Mouse (Mus musculus) limb, embryonic 10.5 days (tissue): ENCODE measurements around the gene Gm20708. TPM values are rescaled to one million over a fixed set of nuclear protein-coding genes. Genes with fewer than 3 reads are reported as not detected.

Experiments
- DNase-seq: peaks from one replicate; pipeline ENCODE4 v3.0.0-alpha.2; 2017; ENCODE audit warnings: low spot score
- H3K27ac ChIP-seq: fragments of 300-500 bp; sonication (generic); 2 replicates; pipeline ENCODE4 v1.5.1; 2016; ENCODE audit warnings: mild to moderate bottlenecking
- H3K27me3 ChIP-seq: fragments of 300-500 bp; sonication (generic); 2 replicates; pipeline ENCODE4 v1.6.1; 2016; ENCODE audit warnings: low read depth, mild to moderate bottlenecking; ENCODE audit not compliant: poor library complexity, severe bottlenecking
- H3K36me3 ChIP-seq: fragments of 300-500 bp; sonication (generic); 2 replicates; pipeline ENCODE4 v1.6.1; 2016; ENCODE audit warnings: mild to moderate bottlenecking, moderate library complexity
- H3K4me1 ChIP-seq: fragments of 300-500 bp; sonication (generic); 2 replicates; pipeline ENCODE4 v1.6.1; 2016
- H3K4me3 ChIP-seq: fragments of 300-500 bp; sonication (generic); 2 replicates; pipeline ENCODE4 v1.5.1; 2016; ENCODE audit warnings: mild to moderate bottlenecking, moderate library complexity
- H3K9me3 ChIP-seq: fragments of 300-500 bp; sonication (generic); replicated peaks from 2 replicates; pipeline ENCODE4 v1.6.1; 2016; ENCODE audit warnings: mild to moderate bottlenecking
- WGBS: fragments of 180-500 bp; shearing (Covaris S2); methylation state at CpG from one replicate; pipeline ENCODE4 v1.1.7; 2016; 5-methylcytosine and 5-hydroxymethylcytosine counted together
- polyA plus RNA-seq: library from polyadenylated mRNA; unstranded; fragments of >200 nt; fragmentation: Nextera tagmentation; extraction: Ambion mirVana; gene quantifications from 2 replicates; pipeline ENCODE4 v1.2.1, GENCODE M21; 2016

The Gm20708 gene
- polyA plus RNA-seq, 1 experiment from 2014 or later, result 0.23 TPM

DNA sequence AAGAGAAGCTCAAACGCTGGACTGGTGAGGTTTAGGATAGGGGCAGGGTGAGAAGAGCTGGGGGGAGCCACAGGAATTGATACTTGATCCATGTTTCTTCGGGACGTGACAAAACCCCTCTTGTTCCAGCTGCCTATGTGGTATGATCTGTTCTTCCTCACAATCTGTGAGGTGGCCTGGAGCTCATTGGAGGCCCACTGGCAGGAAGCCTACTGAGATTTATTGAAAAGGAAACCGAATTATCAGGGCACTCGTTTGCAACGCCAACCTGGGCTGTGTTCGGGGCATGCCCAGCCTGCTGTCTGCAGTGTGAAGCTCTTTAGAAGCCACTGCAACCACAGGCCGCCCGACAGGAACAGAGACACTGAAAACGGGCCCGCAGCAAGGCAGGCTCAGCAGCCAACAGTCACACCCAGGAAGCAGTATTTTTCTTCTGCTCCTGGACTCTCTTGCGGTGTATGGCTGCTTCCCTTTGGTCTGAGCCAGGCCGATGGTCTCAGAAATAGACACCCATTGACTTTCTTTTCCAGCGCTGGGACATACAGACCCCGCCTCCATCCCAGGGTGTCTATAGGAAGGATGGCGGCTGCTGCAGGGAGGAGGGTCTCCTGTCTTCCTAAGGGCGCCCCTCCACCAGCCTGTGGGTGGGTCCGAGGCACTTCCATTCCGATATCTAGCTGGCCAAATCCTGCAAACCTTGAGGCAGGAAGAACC is 39.0 kb downstream of the Gm20708 start:
- H3K9me3 ChIP-seq, result no peaks in the 10 kb centered on the region
- WGBS, result 9% methylated on average over 19 of the region's 19 CpGs
- H3K36me3 ChIP-seq, result peaks cover 31% of the 10 kb centered on the region
- H3K27ac ChIP-seq, result peak overlapping the region; percentile 93
- peaks cover 30% of the 10 kb centered on the region for H3K4me1 ChIP-seq
- no peaks in the 10 kb centered on the region for H3K27me3 ChIP-seq
- peak overlapping the region; percentile 89 for H3K4me3 ChIP-seq
- DNase-seq, result peak; percentile 62

DNA sequence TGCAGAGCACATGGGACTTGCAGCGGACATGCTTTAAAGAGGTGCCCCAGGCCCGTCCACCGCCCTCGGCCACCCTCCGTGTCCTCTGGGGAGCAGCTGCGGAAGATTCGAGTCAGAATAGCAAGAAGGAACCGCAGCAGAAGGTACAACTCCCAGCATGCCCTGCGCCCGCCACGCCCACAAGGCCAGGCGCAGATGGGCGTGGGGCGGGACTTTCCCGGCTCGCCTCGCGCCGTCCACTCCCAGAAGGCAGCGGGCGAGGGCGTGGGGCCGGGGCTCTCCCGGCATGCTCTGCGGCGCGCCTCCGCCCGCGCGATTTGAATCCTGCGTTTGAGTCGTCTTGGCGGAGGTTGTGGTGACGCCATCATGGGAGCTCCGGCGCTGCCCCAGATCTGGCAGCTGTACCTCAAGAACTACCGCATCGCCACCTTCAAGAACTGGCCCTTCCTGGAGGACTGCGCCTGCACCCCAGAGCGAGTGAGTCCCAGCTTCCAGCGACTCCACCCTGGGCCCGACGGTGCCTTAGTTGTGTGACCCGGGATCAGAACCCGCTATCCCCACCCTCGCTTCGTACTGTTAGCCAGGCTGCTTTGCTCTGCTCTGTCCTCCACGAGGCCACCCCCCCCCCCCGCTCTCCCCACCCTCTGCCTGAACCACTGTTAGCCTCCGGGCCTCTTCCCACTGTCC is 39.7 kb downstream of the Gm20708 start, which contains the start of gene Birc5:
Gene Birc5, plus strand, starts transcription at position 267 of the 687 bp plus-strand sequence.
- H3K27me3 ChIP-seq, result no peaks in the 10 kb centered on the region
- DNase-seq, result peak; percentile 99
- under 1% methylated on average over 51 of the region's 51 CpGs for WGBS

DNA sequence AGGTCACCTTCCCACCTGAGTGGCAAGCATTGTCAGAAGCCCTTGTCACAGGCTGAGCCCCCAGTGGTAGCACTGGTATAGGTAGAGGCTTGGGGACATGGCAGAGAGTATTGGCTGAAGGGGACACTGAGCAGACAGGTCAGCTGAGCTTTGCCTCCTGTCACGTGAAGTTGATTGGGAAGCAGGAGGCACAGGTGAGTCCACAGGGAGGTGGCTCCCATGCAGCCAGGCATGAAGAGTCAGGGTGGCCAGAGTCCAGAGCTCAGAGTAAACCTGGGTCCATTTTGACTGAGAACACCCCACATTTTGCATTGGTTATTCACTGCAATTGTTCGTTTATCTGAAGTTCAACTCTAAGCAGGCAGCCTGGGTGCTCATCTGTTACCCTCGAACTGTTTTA is 43.4 kb downstream of the Gm20708 start:
- no peak for DNase-seq
- Histone ChIP-seq H3K4me3 (no peak overlapping the region), H3K9me3 (no peaks in the 10 kb centered on the region), H3K36me3 (peaks cover 73% of the 10 kb centered on the region), H3K27ac (no peak overlapping the region), H3K4me1 (peaks cover 25% of the 10 kb centered on the region), H3K27me3 (no peaks in the 10 kb centered on the region)
- 95% methylated on average over 3 of the region's 3 CpGs for WGBS

More for the DNA sequence above, 39.7 kb downstream of the Gm20708 start, which contains the start of gene Birc5:
- H3K36me3 ChIP-seq, result peaks cover 38% of the 10 kb centered on the region
- H3K27ac ChIP-seq, result peak within 1 kb of the TSS; percentile 93
- H3K9me3 ChIP-seq, result no peaks in the 10 kb centered on the region
- peak within 1 kb of the TSS; percentile 89 for H3K4me3 ChIP-seq
- peaks cover 30% of the 10 kb centered on the region for H3K4me1 ChIP-seq

DNA sequence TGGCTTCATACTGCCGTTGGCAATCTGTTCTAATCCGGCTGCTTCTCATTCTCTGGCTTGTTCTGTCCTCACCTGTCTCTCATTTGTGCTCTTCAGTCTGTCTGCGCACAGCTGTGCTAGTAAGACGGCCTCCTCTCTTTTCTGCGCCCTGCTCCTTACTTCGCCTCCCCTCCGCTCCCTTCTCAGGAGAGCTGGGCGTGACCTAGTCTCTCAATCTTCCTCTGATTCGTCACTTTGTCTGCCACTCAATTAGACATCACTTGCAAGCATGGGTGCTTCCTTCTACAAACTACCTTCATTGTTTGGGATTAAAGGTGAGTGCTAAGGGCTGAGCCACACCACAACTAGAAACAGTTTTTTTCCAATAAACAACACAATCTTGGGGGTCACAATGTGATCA is 44.8 kb downstream of the Gm20708 start:
- DNase-seq, result no peak
- Histone ChIP-seq H3K27me3 (peaks cover 13% of the 10 kb centered on the region), H3K9me3 (no peaks in the 10 kb centered on the region), H3K4me1 (peaks cover 17% of the 10 kb centered on the region), H3K4me3 (no peak overlapping the region), H3K36me3 (peaks cover 80% of the 10 kb centered on the region), H3K27ac (no peak overlapping the region)
- WGBS, result 90% methylated on average over 9 of the region's 9 CpGs

DNA sequence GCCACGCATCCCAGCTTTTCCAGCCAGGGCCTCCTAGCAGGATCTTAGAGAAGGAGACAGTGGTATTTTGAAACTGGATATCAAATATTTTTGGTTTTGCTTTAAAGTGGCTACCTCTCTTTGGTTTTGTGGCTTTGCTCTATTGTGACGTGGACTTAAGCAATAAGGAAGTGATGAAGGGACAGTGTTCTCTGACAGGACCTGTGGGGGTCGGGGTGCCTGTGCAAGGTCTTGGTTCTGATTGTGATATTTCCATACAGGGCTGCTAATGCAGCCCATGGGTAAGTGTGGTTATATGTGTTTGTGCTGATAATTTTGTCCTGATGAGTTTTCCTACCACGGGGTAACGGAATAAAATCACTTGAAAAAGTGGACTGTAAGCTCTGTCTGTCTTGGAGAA is 45.9 kb downstream of the Gm20708 start:
- Histone ChIP-seq H3K4me3 (no peak overlapping the region), H3K27me3 (peaks cover 24% of the 10 kb centered on the region), H3K4me1 (peaks cover 17% of the 10 kb centered on the region), H3K9me3 (no peaks in the 10 kb centered on the region), H3K36me3 (peaks cover 79% of the 10 kb centered on the region), H3K27ac (no peak overlapping the region)
- WGBS, result 95% methylated on average over 5 of the region's 5 CpGs
- DNase-seq, result no peak

DNA sequence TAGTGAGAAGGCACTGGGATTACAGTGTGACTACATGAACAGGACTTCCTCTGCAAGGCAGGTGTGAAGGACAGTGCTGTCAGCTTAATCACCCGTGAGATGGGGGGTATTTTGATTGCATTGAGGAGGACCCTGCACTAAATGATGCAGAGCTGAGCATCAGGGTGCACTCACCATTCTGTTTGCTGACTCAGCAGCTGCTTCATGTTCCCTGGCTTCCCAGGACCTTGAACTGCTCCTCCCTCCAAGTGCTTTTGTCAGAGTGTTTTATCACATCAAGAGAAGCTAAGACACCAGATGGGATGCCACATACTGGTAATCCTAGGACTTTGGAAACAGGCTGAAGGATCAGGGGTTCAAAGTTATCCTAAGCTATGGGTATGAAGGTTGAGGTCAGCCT is 46.5 kb downstream of the Gm20708 start:
- DNase-seq, result no peak
- Histone ChIP-seq H3K4me3 (no peak overlapping the region), H3K27me3 (peaks cover 30% of the 10 kb centered on the region), H3K36me3 (peaks cover 73% of the 10 kb centered on the region), H3K27ac (no peak overlapping the region), H3K4me1 (peaks cover 20% of the 10 kb centered on the region), H3K9me3 (no peaks in the 10 kb centered on the region)
- 86% methylated on average over 1 of the region's 1 CpGs for WGBS

DNA sequence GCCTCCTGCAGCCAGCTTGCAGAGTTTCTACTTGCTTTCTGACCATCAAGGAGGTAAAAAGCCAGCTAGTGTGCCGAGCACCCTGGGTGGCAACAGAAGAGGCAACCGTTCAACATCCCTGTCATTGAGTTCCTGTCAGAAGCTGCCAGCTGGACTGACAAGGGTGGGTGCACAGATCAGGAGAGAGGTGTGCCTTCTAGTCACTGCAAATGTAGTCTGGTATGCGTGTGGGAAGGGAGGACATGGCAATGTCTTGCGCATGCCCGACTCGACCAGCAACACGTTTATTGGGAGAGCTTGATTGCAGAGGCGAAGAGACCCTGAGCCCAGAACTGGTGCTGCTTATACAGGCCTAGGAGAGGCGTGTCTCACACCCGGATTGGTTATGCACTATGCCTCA is 48.0 kb downstream of the Gm20708 start:
- DNase-seq, result no peak
- Histone ChIP-seq H3K36me3 (peaks cover 58% of the 10 kb centered on the region), H3K4me3 (no peak overlapping the region), H3K4me1 (peaks cover 17% of the 10 kb centered on the region), H3K27ac (no peak overlapping the region), H3K9me3 (no peaks in the 10 kb centered on the region), H3K27me3 (peaks cover 45% of the 10 kb centered on the region)
- 96% methylated on average over 10 of the region's 10 CpGs for WGBS

DNA sequence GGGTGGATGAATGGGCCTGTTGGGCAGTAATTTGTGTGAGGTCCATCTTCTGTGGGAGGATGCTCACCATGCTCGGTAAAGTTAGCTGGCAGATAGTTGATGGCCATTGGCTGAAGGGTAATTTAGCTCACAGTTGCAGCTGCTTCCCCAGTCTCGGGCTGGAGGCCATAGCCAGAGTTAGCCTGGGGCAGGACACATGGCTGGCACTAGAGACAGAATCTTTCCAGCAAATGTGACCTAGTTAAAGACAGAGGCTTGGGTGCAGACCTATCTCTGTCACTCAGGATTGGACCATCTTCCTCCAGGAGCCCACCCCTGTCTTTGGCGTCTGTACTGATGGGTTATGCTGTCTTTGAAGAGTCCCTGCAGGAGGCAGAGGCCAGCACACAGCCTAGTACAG is 48.9 kb downstream of the Gm20708 start:
- WGBS, result 57% methylated on average over 3 of the region's 3 CpGs
- Histone ChIP-seq H3K4me3 (no peak overlapping the region), H3K36me3 (peaks cover 49% of the 10 kb centered on the region), H3K4me1 (peaks cover 25% of the 10 kb centered on the region), H3K27me3 (peaks cover 54% of the 10 kb centered on the region), H3K9me3 (no peaks in the 10 kb centered on the region), H3K27ac (no peak overlapping the region)
- DNase-seq, result no peak

DNA sequence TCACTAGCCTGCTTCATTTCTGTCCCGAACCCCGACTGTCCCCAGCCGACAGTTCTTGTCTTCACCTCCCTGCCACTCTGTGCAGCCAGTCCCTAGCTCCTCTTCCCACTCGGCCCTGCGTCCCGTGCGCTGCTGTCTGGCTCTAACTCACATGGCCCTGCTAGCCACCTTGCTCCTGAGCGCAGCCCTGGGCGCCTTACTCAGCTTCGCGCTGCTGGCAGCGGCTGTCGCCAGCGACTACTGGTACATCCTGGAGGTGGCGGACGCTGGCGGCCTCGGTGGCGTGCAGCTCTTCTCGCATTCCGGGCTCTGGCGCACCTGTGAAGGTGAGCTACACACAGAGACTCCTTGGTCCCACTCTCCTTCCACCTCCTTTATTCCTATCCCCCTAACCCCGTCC is 51.1 kb downstream of the Gm20708 start, which contains the start of gene Tmem235:
Gene Tmem235, plus strand, starts transcription at position 152 of the 400 bp plus-strand sequence.
- no peaks in the 10 kb centered on the region for H3K9me3 ChIP-seq
- WGBS, result 4% methylated on average over 23 of the region's 23 CpGs
- peaks cover 64% of the 10 kb centered on the region for H3K27me3 ChIP-seq
- H3K36me3 ChIP-seq, result peaks cover 29% of the 10 kb centered on the region
- no peak within 1 kb of the TSS for H3K27ac ChIP-seq
- peak within 1 kb of the TSS; percentile 16; the same call in 1 of the 2 replicates for H3K4me3 ChIP-seq
- H3K4me1 ChIP-seq, result peaks cover 39% of the 10 kb centered on the region
- DNase-seq, result no peak

DNA sequence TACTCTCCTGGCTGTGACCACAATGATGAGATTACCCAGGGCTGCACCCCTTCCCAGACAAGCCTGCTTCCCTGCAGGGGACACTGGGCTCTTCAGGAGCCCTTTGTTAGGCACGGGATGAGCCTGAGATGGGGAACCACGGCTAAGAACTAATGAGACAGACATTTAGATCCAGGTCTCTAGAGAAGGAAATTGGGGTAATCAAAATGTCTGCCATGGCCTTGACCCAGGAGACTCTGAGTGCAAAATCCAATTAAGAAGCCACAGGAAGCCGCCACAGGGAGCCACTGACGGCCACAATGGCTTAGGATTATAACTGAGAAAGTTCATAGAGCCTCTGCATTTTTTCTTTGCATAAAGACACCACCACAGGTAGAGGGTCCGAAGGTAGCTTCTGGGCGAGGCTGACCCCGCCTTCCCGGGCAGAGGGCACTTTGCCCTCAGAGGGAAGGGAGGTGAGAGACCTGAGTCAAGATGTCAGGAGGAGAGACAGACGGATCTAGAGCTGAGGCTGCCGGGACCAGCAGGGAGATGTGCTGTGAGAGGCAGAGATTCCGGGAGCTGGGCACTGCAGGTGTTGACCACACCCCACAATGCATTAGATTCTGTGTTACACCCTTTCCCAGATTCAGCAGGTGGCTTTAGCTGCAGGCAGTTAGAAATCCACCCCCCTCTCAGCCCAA is 53.8 kb downstream of the Gm20708 start:
- Histone ChIP-seq H3K36me3 (peaks cover 3% of the 10 kb centered on the region; the same call in 1 of the 2 replicates), H3K27me3 (peaks cover 76% of the 10 kb centered on the region), H3K4me3 (no peak overlapping the region), H3K27ac (no peak overlapping the region), H3K9me3 (no peaks in the 10 kb centered on the region), H3K4me1 (peaks cover 39% of the 10 kb centered on the region)
- DNase-seq, result no peak
- 36% methylated on average over 11 of the region's 11 CpGs for WGBS

DNA sequence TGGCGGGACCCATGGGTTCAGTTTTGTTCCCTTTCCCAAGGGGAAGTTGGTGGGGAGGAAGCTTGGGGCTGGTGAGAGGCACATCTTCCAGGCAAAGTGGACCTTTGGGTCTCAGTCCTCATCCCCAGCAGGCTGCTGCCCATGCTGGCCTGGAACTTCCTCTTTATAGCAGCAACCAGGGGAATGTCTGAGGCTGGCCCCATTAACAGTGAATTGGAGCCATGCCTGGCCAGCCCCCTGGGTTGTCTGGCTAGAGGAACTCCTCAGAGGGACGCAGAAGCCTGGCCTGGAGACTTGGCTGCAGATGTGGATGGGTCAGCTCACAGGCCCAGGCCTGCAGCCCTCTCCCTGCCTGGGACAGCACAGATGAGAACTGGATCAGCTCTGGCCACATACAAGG is 55.3 kb downstream of the Gm20708 start:
- no peaks in the 10 kb centered on the region for H3K9me3 ChIP-seq
- H3K4me3 ChIP-seq, result no peak overlapping the region
- peaks cover 37% of the 10 kb centered on the region for H3K4me1 ChIP-seq
- peaks cover 66% of the 10 kb centered on the region for H3K27me3 ChIP-seq
- WGBS, result 67% methylated on average over 2 of the region's 2 CpGs
- H3K27ac ChIP-seq, result no peak overlapping the region
- H3K36me3 ChIP-seq, result no peaks in the 10 kb centered on the region
- DNase-seq, result no peak

DNA sequence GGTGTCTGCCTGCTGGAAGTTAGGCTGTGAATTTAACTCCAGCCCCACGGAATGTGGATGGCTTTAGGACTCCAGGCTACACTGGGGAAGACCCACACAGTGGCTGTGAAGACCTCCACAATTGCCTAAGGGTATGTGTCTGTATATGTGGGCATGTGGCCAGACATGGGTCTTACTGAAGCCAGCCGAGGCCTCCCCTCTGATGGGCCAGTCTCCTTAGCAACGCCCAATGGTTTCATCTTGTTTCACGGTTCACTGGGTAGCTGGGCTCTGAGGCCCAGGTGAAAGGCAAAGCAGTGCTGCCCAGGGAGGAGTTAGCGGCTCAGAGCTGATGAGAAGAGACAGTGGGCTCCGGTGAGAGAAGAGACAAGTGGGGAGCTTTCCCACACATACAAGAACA is 56.5 kb downstream of the Gm20708 start:
- WGBS, result 59% methylated on average over 6 of the region's 6 CpGs
- H3K27ac ChIP-seq, result 0 out of 2 replicates have a peak overlapping the region, but pooled peaks have one; percentile 3
- H3K9me3 ChIP-seq, result no peaks in the 10 kb centered on the region
- peaks cover 35% of the 10 kb centered on the region for H3K4me1 ChIP-seq
- DNase-seq, result no peak
- peaks cover 54% of the 10 kb centered on the region for H3K27me3 ChIP-seq
- no peak overlapping the region for H3K4me3 ChIP-seq
- no peaks in the 10 kb centered on the region for H3K36me3 ChIP-seq
